Mouse (Mus musculus) urinary bladder, postnatal 10 days (tissue): Measurements from ENCODE around the gene Rabgef1.

Source experiments
- DNase-seq: peaks from one replicate; pipeline ENCODE4 v3.0.0; 2022; ENCODE audit warnings: low spot score

The Rabgef1 gene

DNA sequence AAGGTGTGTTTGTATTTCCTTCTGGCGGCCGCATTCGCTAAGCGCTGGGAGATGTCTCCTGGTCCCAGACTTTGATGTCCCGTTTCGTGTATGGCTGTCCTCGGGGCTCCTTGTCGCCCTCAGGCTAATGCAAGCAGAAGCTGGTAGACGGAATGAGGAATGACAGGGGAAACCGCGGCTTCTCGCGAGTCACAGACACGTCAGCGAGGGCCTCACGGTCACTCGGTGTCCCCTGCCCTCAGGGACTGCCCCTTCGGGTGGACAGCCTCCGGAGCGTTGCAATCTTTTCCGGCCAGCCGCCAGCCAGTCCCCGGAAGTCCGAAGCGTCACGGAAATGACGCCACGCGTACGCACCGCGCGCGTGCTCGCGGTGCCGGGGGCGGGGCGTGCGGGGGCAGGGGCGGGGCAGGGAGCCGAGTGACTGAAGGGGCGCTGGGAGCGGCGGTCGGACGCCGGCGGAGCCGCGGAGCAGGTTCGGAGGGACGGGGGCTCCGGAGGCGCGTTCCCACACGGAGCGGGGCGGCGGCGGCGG, at the start of gene Rabgef1:
Rabgef1 (plus strand) TSS at position 376 of the 532 bp plus-strand sequence.
- DNase-seq: peak; percentile 81

DNA sequence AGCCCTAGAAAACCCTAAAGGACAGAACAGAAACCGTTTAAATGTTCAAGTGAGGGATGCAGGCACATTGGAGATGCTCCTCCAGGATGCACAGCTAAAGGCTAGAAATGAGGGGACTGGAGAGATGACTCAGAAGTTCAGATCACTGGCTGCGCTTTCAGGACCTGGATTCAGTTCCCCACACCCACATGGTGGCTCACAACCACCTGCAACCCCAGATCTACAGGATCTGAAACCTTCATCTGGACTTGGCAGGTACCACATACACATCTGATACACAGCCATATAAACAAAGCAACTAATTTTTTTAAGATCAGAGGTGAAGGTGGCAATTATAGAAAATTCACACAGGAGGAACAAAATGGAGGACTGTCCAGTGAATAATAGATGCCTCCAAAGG, 49.2 kb upstream of the Rabgef1 start:
- DNase-seq: no peak

DNA sequence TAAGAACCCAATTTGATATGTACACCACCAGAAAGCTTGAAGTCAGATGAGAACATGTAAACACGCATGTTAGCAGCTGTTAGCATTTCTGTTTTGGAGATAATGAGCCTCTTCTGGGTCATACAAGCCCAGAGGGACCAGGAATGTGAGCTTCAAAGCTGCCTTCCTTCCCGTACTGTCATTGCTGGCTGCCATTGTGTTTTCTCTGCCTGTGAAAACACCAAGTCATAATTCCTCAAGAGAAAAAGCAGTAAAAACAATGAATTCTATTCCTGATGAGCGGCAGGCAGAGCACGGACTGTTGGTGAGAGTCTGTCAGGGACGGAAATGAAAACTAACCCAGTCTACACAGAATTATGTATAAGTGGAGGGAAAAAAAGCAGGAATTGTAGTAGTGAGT, 47.3 kb upstream of the Rabgef1 start:
- no peak for DNase-seq

DNA sequence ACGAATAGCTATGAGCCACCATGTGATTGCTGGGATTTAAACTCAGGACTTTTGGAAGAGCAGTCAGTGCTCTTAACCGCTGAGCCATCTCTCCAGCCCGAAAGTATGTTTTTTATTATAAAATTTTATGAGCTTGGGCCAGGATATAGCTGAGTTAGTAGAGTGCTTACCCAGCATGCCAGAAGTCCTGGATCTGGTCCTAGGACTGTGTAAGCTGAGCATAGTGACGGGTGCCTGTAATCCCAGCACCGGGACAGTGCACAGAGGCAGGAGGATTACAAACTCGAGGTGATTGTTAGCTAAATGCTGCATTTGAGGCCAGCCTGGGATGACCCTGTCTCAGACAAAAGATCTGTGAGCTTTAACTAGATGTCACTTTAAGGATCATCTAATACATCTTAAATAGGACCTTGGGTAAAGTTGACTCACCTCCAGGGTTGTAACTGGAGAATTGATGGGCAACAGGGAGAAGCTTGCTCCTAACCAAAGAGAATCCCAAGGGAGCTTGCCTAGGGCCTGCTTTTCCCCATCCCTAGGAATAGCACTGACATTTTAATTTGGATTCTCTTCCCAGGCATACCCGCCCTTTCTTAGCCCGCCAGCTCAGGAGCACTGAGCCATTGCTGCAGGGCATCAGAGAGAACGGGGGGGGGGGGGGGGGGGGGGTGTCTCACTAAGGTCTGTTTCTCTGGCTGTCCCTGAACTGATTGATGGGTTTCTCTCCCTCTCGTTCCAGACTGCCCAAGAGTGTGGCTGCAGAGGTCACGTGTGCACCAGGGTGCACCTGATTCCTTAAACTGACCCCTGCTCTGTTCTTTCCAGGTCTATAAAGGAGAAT, 42.7 kb upstream of the Rabgef1 start:
- no peak for DNase-seq

DNA sequence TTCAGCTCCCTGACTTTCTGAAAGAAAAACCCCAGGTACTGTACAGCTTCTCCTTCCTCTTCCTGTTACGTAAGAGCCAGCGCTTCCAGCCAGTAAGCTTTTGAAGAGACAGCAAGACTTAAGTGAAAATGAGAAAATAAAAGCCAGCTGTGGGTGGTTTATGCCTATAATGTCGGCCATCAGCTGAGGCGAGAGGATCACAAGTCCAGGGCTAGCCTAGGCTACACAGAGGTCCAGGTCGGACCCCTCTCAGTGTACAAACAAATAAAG, 42.1 kb upstream of the Rabgef1 start:
- no peak for DNase-seq

DNA sequence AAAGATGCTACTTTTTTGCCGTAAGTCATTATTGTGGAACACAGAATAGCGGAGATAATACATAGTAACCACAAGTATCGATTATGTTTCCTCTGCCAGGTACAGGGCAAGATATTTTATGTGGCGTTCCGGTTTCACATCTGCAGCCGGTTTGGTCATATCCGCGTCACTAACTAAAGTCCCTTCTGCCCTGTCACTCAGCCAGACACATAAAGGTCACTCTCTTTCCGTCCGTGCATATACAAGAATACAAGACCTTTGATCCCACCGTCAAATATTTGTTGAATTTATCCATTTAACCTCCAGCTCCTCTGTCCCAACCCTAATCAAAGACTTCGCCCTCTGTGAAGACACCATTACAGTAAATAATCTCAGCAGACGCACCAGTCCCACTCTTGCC, 35.0 kb upstream of the Rabgef1 start:
- DNase-seq: no peak

DNA sequence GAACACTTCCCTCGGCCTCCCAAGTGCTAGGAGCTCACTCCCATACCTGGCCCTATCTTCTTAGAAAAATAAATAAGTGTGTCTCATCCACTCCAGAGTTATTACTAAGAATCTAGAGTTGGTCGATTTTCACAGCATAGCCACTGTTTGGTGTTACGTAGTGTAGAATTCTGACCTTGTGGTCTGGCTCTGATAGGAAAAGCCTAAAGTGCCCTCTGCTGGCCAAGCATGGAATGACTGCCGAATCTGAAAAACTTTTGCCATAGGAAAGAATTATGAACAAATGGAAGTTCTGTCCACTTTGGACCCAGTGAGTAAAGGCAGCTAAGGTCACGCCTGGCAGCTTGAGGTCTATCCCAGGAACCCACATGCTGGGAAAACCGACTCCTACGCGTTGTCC, 32.2 kb upstream of the Rabgef1 start:
- peak; percentile 52 for DNase-seq

DNA sequence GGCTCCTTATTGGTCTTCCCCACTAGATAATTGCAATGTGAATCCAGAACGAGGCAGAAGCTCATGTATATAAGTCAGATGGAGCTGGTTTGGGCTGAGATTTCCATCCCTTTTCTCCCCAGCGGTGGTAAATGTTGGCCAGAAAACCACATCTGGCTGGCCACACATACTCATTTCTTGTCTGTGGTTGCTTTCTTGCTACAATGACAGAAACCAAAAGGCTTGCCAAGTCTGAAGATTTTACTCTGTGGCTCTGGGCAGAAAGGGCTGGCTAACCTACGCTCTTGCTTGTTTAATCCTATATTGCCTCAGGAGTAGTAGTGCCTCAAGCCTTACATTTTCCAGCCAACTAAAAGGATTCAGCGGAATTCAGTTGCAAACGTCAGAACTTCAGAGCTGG, 30.5 kb upstream of the Rabgef1 start:
- DNase-seq: no peak

DNA sequence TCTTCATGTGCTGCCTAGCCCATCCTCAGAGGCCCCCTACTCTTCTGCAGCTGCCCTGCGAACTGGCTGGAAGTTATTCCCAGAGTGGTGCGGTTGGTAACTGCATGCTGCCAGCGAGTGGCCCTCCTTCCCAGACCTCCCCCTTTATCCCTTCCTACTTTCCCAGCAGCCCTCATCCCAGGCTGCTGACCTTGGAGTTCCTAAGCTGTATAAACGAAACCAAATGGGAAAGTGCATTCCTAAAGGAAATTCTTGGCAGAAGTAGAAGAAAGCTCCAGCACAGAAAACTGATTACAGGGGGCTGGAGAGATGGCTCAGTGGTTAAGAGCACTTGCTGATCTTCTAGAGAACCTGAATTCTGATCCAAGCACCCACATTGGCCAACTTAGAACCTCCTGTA, 29.6 kb upstream of the Rabgef1 start:
- no peak for DNase-seq

DNA sequence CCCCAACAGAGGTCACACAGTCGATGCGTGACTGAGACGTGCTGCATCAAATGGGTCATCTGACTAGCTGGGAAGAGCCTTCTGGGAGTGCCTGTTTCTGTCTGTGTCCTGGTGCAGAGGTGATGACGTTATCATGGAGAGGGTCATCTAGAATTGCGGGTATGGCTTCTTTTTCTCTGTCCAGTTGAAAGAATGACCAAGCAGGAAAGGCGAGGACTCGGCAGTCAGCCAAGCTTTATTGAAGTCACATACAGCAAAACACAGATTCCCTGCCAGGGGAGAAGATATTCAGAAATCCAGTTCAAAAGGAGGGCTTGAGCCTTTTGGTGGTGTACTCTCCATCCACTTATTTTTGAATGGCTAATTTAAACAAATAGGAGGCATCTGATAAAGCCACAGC, 28.5 kb upstream of the Rabgef1 start:
- DNase-seq: no peak

DNA sequence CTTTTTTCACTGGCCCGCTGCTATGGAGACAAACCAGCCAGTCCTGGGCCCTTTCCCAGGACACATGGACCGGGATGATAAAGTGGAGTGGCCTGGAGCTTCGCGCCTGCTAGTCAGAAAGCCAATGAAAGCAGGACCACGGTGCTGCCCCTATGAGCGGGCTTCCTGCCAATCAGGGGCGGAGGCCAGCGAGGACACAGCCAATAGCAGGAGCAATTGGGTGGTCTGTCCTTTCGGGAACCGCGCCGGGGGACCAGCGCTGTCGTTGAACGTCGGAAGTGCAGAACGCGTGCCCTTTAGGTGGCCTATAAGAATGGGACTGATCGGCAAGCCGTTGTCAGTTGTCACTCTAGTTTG, 27.6 kb upstream of the Rabgef1 start:
- no peak for DNase-seq

DNA sequence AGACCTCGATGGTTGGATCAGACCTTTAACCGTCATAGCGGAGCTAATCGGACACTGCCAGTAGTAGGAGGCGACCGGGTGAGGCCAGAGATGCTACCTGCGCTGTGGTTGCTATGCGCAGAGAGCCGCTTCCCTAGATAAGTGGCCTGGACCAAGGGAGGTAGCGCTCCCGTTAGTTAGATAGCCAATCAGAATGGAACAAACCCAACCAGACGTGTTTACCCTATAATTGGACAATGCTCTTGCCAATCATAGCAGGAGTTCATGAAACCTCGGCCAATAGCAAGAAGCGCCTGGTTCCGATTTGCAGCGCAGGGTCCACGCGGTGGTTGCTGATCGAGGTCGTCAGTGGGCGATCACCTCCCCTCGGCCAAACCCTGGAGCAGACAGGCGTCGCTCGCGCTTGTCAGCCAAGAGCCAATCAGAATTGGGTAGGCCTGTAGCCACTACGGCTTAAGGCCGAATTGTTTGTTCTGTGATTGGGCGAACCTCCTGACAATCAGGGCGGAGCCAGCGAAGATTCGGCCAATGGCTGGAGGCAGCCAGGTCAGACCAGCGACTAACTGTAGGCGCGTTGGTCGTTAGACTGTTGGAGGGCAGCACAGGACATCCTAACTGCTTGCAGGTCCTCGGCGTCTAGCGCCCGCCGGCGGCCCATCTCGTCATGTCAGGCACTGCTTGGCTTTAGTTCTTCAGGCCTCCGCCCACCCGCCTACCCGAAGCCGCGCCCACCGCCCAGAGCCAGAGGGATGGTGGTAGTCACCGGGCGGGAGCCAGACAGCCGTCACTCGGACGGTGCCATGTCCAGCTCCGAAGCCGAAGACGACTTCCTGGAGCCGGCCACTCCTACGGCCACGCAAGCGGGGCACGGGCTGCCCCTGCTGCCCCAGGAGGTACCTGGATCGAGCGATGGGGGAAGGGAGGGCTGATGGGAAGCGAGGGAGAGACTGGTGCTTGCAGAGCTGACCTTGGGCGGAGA, 27.0 kb upstream of the Rabgef1 start, which contains the start of gene Kctd7:
Kctd7 (plus strand) TSS at position 528 of the 979 bp plus-strand sequence.
- DNase-seq: peak; percentile 76

DNA sequence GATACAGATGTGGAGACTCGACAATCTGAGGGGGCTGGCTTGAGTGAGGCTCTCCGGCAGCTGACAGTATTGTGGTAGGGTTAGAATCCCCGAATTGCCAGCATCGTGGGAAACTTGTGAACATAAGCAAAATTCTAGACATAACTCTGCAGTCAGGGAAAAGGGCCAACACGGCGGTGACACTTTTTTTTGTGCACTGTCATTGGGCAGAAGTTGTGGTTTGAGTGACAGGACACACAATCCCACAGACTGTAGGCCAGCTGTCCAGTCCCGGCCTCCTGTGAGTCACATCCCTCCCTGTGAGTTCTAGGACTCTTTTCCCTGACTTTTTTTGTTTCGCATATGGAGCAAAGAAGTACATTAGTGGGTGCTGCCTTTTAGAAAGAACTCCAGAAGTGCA, 25.6 kb upstream of the Rabgef1 start:
- DNase-seq: no peak

DNA sequence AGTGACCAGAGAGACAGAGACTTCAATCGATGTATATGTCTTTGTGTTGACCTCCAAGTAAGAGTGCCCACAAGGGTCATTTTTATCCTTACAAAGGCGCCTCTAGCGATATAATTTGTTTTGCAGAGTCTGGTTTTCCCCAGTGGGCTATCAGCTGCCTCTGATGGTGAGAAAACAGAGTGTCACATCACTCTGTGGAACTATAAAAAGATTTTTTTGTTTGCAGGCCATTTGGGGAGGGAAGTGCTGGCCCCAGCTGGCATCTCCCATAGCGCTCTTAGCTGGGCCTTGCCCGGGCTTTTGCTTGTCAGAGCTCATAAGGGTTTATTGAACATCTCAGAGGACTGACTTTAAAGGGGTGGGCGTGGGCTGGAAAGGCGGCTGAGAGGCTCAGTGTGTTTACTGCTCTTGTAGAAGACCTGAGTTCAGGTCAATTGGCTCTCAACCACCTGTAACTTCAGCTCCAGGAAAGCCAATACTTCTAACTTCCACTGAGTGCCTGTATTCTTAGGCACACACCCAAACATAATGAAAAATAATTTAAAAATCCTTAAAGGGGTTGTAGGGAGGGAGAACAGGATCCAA, 21.8 kb upstream of the Rabgef1 start:
- DNase-seq: no peak

DNA sequence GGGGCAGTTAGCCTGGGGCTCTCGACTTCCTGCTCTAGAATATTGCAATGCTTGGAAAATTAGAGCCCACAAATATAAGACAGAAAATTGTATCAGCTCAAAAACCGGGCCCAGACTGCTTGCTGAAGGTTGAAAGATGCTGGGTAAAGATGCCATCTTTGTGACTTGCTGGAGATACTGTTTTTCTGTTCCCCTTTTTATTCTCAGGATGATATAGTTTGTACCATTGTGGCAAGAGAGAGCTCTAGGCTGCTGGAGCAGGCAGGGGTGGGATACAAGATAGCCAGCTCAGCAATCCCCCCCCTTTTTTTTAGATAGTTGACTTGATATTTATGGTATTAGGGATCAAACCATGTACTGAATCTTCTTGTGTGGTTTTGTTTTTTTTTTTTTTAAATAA, 17.3 kb upstream of the Rabgef1 start:
- DNase-seq: no peak

DNA sequence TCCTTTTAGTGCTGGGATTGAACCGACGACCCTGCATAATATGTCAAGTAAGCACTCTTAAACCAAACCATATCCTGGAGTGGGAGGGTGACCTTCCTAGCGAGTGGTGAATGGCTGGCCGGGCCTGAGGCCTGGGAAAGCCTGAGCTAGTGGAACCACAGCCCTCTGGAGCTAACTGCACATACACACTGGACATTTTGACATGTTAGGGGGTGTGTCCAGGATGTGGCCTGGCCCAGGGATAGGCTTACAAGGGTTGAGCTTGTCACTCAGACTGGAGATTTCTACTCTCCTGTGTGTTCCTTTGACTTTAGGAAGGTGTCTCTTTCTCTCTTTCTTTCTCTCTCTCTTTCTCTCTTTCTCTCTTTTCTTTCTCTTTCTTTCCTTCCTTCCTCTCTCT, 13.1 kb upstream of the Rabgef1 start:
- no peak for DNase-seq

DNA sequence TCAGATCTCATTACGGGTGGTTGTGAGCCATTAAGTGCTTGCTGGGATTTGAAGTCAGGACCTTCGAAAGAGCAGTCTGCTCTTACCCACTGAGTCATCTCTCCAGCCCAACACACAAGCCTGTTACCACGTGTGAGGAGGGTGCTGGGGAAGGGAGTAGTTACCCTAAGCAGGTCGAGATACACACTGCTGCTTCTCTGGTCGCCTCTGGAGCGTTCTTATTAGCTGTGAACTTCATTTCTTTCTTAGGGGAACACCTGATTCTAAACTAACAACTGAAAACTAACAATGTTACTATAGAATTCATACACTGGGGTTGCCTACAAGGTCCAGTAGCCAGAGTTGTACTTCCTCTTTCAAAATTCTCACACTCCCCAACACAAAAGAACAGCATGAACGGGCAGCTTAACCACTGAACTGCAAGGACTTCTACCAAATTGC, 11.8 kb upstream of the Rabgef1 start:
- no peak for DNase-seq

DNA sequence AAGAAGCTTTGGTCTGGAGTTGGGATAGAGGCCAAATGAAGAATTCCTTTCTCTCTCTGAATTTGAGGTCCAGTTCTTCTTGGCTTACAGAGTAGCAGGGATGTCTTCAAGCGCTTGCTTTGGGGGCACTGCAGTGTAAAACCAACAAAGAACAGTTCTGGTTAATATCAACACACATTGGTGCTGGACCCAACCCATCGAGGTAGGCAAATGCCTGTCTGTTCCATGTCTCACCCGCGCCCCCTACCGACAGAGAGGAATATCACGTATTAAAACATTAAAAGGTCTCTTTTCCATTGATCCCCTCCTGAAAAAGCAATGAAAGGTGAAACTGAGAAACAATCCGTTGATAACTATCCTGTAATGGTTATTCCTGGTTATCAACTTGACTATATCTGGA, 7.9 kb upstream of the Rabgef1 start:
- peak; percentile 40 for DNase-seq

DNA sequence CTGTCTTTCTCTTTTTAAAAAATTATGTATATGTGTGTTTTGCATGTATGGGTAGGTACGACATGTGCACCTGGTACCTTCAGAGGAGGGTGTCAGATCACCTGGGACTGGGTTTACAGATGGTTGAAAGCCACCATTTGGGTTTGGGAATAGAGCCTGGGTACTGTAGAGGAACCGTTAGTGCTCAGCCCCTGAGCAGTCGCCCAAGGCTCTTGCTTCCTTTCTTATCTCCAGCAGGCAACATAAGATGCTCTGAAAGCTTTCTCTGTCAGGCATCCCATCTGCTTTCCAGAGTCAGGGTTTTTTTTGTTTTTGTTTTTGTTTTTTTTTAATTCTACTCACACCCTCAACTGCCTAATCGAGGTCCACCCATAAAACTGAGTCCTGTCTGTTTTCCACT, 6.4 kb upstream of the Rabgef1 start:
- no peak for DNase-seq

DNA sequence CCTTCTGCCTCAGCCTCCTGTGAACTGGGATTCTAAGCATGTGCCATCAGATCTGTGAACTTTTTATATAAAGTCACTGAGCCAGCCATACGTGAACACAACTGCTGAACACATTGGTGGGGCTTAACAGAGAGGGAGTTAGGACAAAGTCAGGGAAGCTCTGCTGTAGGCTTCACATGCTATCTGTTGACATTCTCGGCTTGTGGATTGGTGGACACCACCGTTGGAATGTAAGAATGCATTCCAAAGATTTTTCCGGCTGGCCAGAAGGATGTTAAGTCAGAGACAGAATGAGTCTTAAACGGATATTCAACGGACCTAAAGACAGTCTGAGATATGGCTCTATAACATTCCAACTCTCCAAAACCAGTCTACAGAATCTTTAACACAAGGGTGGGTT, 2.5 kb upstream of the Rabgef1 start:
- no peak for DNase-seq

DNA sequence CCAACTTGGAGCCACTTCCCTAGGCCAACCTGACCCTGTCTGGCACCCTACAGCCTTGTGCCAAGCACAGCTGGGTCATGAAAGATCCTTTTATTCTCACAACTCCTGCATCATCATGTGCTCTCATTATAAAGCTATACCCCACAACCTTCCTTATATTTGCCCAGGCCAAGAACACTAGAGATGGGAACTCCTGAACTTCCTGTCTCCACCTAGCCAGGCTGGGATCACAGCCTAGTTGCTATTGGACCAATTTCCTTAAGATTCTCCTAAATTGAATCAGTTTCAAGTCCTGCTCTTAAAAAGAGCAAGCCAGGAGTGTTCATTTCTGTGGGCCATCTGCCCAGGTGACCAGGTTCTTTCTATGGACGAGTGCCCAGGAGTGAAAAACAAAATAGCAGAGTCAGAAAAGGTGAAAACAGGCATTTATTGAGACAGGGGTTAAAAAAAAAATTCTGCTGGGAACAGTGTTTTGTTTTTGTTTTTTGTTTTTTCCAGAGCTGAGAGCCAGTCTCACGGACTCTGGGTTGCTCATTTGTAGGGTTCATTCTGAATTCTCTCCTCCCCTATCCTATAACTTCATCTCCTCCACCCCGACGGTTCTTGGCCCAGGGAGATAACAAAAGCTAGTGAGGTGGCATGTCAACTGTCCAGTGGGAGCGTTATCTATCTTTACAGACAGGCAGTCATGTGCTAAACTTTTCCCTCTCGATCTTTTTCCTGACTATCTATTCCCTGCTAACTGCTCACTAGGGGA, 754 bp upstream of the Rabgef1 start:
- DNase-seq: no peak
